Mouse (Mus musculus) ES-E14 (cell line): Measurements from ENCODE around the gene Srgn.

ENCODE experiments used
- MAFK ChIP-seq: IDR thresholded peaks from 2 replicates; pipeline ENCODE4 v1.6.1; 2014; ENCODE audit warnings: mild to moderate bottlenecking, low read depth, low read length, inconsistent platforms; ENCODE audit not compliant: insufficient read depth
- ZC3H11A ChIP-seq: IDR thresholded peaks from 2 replicates; pipeline ENCODE4 v1.6.1; 2012; ENCODE audit warnings: low read depth, mild to moderate bottlenecking, inconsistent platforms, low read length, borderline replicate concordance

- no peak for TF ChIP-seq MAFK
- TF ChIP-seq ZC3H11A: no peak
Observed at GRCm38 (mm10) chr10:62512855-62513254, 14.4 kb downstream of the Srgn start.
